Mouse (Mus musculus): ENCODE results near the gene Galnt6.

- TF ChIP-seq POLR2A (IDR thresholded peaks at IDR 0.05; ENCODE audit: control insufficient read depth, extremely low read depth, insufficient read depth, low read length, poor library complexity) (0 out of 2 replicates have a peak, but pooled peaks have one; percentile 16), CTCF (IDR thresholded peaks at IDR 0.05; ENCODE audit: borderline replicate concordance, control insufficient read depth, extremely low read depth, insufficient read depth, low read length, poor library complexity) (peak; percentile 71; the same call in 1 of the 2 replicates)
Observed at GRCm38 (mm10) chr15:100761419-100762185, 32.4 kb upstream of the Galnt6 start, which contains the start of gene Slc4a8.

Measured in thymus, adult 2 months (tissue).